Mouse (Mus musculus): Measurements from ENCODE around the gene Gm17555. TPM values are rescaled to one million over a fixed set of nuclear protein-coding genes. Genes with fewer than 3 reads are reported as not detected.
A peak's percentile ranks its signal among the peaks of the same experiment; 100 is the strongest.

The Gm17555 gene
- polyA plus RNA-seq, 1 experiment from 2014 or later: not detected

DNA sequence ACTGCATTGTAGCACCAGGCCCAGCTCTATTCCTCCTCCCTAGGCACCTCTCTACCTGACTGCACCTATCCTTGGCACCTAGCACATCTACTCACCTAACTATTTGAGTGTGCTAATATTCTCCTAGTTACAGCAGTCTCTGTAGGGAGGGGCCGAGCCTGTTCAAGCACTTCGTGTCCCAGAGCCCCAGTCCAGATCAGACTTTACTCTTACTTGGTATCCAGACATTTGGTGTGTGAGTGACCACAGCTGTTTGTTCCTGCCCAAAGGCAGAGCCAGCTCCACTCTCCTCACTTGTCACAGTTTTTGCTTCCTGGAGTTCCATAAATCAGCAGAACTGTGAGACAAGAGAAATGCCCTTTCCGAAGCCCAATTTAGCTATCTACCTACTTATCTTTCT is 15.9 kb upstream of the Gm17555 start:
- no peak for ATAC-seq (ENCODE audit: low FRiP score, low TSS enrichment)
- DNase-seq: no peak
- no peaks in the 10 kb centered on the region for H3K36me3 ChIP-seq (ENCODE audit: control insufficient read depth, insufficient read depth, low read length)
- WGBS: 89% methylated on average over 3 of the region's 3 CpGs
- H3K4me3 ChIP-seq (replicated peaks; ENCODE audit: low read depth, low read length): no peak overlapping the region
- no peaks in the 10 kb centered on the region for H3K9me3 ChIP-seq (ENCODE audit: control insufficient read depth, low read length)
- H3K9ac ChIP-seq (replicated peaks; ENCODE audit: low read length): no peak overlapping the region
- no peaks in the 10 kb centered on the region for H3K27me3 ChIP-seq (ENCODE audit: control insufficient read depth, insufficient read depth, low read length)
- H3K4me1 ChIP-seq (ENCODE audit: control insufficient read depth, insufficient read depth, low read length): no peaks in the 10 kb centered on the region
- H3K27ac ChIP-seq (replicated peaks; ENCODE audit: low read depth, low read length): no peak overlapping the region
- H3K4me2 ChIP-seq (ENCODE audit: low read length): no peak overlapping the region

DNA sequence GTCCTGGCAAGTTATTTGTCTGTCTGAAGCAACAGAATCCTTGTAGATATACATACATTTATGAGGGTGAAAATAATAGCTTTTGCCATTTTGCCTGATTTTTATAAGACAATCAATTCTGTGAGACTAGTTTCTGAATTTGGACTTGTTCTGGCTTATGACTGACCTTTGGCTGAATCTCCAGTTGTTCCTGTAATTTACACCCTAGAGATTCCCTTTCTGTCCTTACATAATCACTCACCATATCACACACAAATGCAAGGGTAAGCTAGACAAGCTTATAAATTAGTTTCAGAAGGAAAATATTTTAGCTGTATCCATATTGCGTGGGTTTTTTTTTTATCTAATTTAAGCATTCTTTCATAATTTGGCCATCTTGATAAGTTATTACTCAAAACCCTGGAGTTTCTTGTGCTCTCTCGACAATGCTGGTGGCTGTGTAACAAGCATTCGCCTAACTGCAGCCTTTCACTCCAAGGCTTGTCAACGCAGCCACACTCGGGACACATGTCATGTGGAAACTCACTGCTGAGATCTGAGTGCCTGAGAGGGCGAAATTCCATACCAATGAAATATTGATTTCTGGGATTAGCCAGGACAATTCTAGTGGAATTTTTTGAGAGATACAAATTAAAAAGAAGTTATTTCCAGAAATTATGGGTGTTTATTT is 3.8 kb upstream of the Gm17555 start:
- Histone ChIP-seq H3K36me3 (ENCODE audit: control insufficient read depth, insufficient read depth, low read length) (no peaks in the 10 kb centered on the region), H3K4me3 (replicated peaks; ENCODE audit: low read depth, low read length) (no peak overlapping the region), H3K4me1 (ENCODE audit: control insufficient read depth, insufficient read depth, low read length) (no peaks in the 10 kb centered on the region), H3K9ac (replicated peaks; ENCODE audit: low read length) (no peak overlapping the region), H3K27ac (replicated peaks; ENCODE audit: low read depth, low read length) (no peak overlapping the region), H3K4me2 (ENCODE audit: low read length) (no peak overlapping the region), H3K9me3 (ENCODE audit: control insufficient read depth, low read length) (no peaks in the 10 kb centered on the region), H3K27me3 (ENCODE audit: control insufficient read depth, insufficient read depth, low read length) (no peaks in the 10 kb centered on the region)
- ATAC-seq (ENCODE audit: low FRiP score, low TSS enrichment): no peak
- 87% methylated on average over 6 of the region's 6 CpGs for WGBS
- no peak for DNase-seq

DNA sequence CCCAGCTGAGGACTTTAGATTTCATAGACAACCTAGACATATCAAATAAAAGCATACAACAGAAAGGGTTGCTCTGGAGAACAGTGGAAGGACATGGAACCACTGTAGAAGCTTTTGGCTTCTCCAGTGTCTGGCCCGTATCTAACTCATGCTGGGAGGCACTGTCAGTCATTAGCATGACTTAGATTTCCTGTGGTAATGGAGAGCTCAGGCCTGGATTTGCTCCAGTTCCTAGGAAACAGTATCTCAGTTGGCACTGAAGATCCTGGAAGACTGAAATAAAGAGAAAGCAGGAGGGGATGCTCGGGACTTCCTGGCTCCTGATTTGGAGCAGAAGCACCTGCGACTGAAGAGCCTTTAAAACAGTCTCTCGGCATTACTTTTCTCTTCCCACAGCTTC is 12.7 kb downstream of the Gm17555 start:
- no peak overlapping the region for H3K4me3 ChIP-seq (replicated peaks; ENCODE audit: low read depth, low read length)
- H3K9ac ChIP-seq (replicated peaks; ENCODE audit: low read length): no peak overlapping the region
- ATAC-seq (ENCODE audit: low FRiP score, low TSS enrichment) (no peak), DNase-seq (no peak)
- no peak overlapping the region for H3K27ac ChIP-seq (replicated peaks; ENCODE audit: low read depth, low read length)
- H3K4me2 ChIP-seq (ENCODE audit: low read length): no peak overlapping the region
- H3K9me3 ChIP-seq (ENCODE audit: control insufficient read depth, low read length): no peaks in the 10 kb centered on the region
- no peaks in the 10 kb centered on the region for H3K27me3 ChIP-seq (ENCODE audit: control insufficient read depth, insufficient read depth, low read length)
- WGBS: 61% methylated on average over 4 of the region's 4 CpGs
- H3K4me1 ChIP-seq (ENCODE audit: control insufficient read depth, insufficient read depth, low read length): no peaks in the 10 kb centered on the region
- H3K36me3 ChIP-seq (ENCODE audit: control insufficient read depth, insufficient read depth, low read length): no peaks in the 10 kb centered on the region

DNA sequence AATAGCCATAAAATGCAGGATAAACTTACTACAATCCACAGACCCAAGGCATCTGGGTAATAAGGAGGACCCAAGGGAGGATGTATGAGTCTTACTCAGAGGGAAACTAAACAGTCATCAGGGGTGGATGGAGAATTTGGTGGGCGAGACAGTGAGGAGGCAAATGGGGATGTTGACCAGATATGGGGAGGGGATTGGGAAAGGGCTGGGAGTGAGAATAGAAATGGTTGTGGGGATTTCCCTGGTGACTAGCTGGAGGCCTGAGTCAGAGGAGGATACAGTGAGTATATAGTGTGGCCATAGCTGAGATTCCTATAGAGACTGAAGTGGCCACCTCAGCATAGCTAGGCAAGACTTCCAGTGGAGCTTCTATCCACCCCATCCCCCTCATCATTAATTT is 16.8 kb downstream of the Gm17555 start:
- no peak for ATAC-seq (ENCODE audit: low FRiP score, low TSS enrichment)
- H3K4me2 ChIP-seq (ENCODE audit: low read length): no peak overlapping the region
- no peak for DNase-seq
- H3K4me3 ChIP-seq (replicated peaks; ENCODE audit: low read depth, low read length): no peak overlapping the region
- no peaks in the 10 kb centered on the region for H3K36me3 ChIP-seq (ENCODE audit: control insufficient read depth, insufficient read depth, low read length)
- 85% methylated on average over 1 of the region's 1 CpGs for WGBS
- no peak overlapping the region for H3K27ac ChIP-seq (replicated peaks; ENCODE audit: low read depth, low read length)
- H3K9me3 ChIP-seq (ENCODE audit: control insufficient read depth, low read length): no peaks in the 10 kb centered on the region
- H3K4me1 ChIP-seq (ENCODE audit: control insufficient read depth, insufficient read depth, low read length): no peaks in the 10 kb centered on the region
- no peaks in the 10 kb centered on the region for H3K27me3 ChIP-seq (ENCODE audit: control insufficient read depth, insufficient read depth, low read length)
- no peak overlapping the region for H3K9ac ChIP-seq (replicated peaks; ENCODE audit: low read length)

DNA sequence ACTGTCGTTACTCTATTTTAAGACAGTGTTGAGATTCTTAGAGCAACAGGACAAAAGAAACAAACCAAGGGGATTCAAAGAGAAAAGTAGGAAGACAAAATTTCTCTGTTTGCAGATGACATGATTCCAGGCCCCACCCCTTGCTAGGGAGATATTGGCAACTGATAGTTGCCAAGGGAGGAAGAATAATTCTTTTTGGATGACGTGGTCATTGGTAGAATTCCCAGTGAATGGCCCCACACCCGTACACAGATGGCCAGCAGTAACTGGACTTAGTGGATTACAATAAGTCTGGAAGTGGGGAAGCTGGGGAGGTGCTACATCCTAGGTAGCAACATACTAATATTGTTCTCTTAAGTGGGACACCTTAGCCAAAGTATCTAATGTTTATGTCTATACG is 22.0 kb downstream of the Gm17555 start:
- DNase-seq (no peak), ATAC-seq (ENCODE audit: low FRiP score, low TSS enrichment) (no peak)

DNA sequence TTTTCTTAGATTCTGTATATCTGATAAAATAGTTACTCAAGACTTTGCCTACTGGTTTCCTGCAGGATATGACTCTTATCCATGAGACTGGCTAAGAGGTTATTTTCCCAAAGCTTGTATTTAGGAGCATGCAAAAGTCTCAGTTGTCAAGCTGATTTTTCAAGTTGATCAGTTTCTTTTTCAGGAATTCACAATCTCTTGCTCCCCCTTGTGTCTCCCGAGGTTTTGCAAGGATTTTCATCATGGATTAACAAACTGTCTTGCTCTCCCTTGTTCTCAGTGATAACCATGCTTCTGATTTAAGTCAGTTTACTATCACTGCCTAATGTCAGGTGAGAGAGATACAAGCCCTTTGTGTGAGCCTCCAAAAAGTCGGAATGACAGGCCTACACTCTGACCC is 30.5 kb downstream of the Gm17555 start:
- WGBS: 42% methylated on average over 2 of the region's 2 CpGs
- peak; percentile 41 for DNase-seq
- H3K9ac ChIP-seq (replicated peaks; ENCODE audit: low read length): no peak overlapping the region

More for the DNA sequence above, 22.0 kb downstream of the Gm17555 start:
- Histone ChIP-seq H3K4me1 (ENCODE audit: control insufficient read depth, insufficient read depth, low read length) (no peaks in the 10 kb centered on the region), H3K36me3 (ENCODE audit: control insufficient read depth, insufficient read depth, low read length) (no peaks in the 10 kb centered on the region), H3K27me3 (ENCODE audit: control insufficient read depth, insufficient read depth, low read length) (no peaks in the 10 kb centered on the region), H3K4me3 (replicated peaks; ENCODE audit: low read depth, low read length) (no peak overlapping the region), H3K9me3 (ENCODE audit: control insufficient read depth, low read length) (no peaks in the 10 kb centered on the region), H3K27ac (replicated peaks; ENCODE audit: low read depth, low read length) (no peak overlapping the region), H3K9ac (replicated peaks; ENCODE audit: low read length) (no peak overlapping the region), H3K4me2 (ENCODE audit: low read length) (no peak overlapping the region)
- WGBS: 94% methylated on average over 4 of the region's 4 CpGs

DNA sequence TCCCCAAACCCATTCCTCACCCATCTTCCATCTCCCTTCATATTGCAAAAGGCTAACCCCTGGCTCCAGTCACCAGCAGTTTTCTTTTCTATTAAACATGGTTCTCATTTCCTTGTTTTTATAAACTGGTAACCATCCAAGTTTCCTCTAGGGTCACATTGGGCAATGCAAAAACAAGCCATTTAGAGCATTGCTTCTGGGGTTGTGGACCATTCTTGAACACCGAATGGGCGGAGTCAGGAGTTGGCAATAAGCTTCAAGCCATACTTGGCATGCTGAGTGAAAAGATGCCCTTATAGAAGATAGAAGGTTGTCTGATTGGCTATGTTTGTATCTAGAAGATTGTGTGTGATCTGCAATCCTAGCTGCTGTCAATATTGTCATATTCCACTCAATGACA is 33.6 kb downstream of the Gm17555 start:
- no peaks in the 10 kb centered on the region for H3K27me3 ChIP-seq (ENCODE audit: control insufficient read depth, insufficient read depth, low read length)
- 92% methylated on average over 2 of the region's 2 CpGs for WGBS
- ATAC-seq (ENCODE audit: low FRiP score, low TSS enrichment): no peak
- no peak for DNase-seq
- no peaks in the 10 kb centered on the region for H3K9me3 ChIP-seq (ENCODE audit: control insufficient read depth, low read length)
- H3K4me3 ChIP-seq (replicated peaks; ENCODE audit: low read depth, low read length): no peak overlapping the region
- no peak overlapping the region for H3K27ac ChIP-seq (replicated peaks; ENCODE audit: low read depth, low read length)
- no peaks in the 10 kb centered on the region for H3K36me3 ChIP-seq (ENCODE audit: control insufficient read depth, insufficient read depth, low read length)
- no peak overlapping the region for H3K4me2 ChIP-seq (ENCODE audit: low read length)
- H3K4me1 ChIP-seq (ENCODE audit: control insufficient read depth, insufficient read depth, low read length): no peaks in the 10 kb centered on the region
- H3K9ac ChIP-seq (replicated peaks; ENCODE audit: low read length): no peak overlapping the region

More for the DNA sequence above, 30.5 kb downstream of the Gm17555 start:
- no peak overlapping the region for H3K4me3 ChIP-seq (replicated peaks; ENCODE audit: low read depth, low read length)
- no peak overlapping the region for H3K27ac ChIP-seq (replicated peaks; ENCODE audit: low read depth, low read length)
- H3K4me1 ChIP-seq (ENCODE audit: control insufficient read depth, insufficient read depth, low read length): no peaks in the 10 kb centered on the region
- no peaks in the 10 kb centered on the region for H3K27me3 ChIP-seq (ENCODE audit: control insufficient read depth, insufficient read depth, low read length)
- no peak for ATAC-seq (ENCODE audit: low FRiP score, low TSS enrichment)
- no peaks in the 10 kb centered on the region for H3K36me3 ChIP-seq (ENCODE audit: control insufficient read depth, insufficient read depth, low read length)
- H3K9me3 ChIP-seq (ENCODE audit: control insufficient read depth, low read length): no peaks in the 10 kb centered on the region
- no peak overlapping the region for H3K4me2 ChIP-seq (ENCODE audit: low read length)

DNA sequence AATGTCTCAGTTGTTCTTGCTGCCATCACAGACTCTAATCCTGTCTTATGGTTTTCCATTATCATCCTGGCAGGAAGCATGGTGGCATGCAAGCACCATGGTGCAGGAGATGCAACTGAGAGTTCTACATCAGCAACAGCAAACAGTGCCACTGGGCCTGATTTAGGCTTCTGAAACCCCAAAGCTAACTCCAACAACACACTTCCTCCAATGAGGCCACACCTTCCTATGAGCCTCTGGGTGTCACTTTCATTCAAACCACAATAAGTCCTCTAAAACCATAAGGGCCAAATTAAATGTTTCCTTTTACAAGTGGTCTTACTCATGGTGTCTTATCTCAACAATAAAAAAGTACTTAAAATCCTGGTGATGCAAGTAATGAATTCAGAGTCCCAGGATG is 37.3 kb downstream of the Gm17555 start:
- Histone ChIP-seq H3K9ac (replicated peaks; ENCODE audit: low read length) (no peak overlapping the region), H3K36me3 (ENCODE audit: control insufficient read depth, insufficient read depth, low read length) (no peaks in the 10 kb centered on the region), H3K27ac (replicated peaks; ENCODE audit: low read depth, low read length) (no peak overlapping the region), H3K4me2 (ENCODE audit: low read length) (no peak overlapping the region), H3K4me1 (ENCODE audit: control insufficient read depth, insufficient read depth, low read length) (no peaks in the 10 kb centered on the region), H3K27me3 (ENCODE audit: control insufficient read depth, insufficient read depth, low read length) (no peaks in the 10 kb centered on the region), H3K9me3 (ENCODE audit: control insufficient read depth, low read length) (no peaks in the 10 kb centered on the region), H3K4me3 (replicated peaks; ENCODE audit: low read depth, low read length) (no peak overlapping the region)
- DNase-seq (no peak), ATAC-seq (ENCODE audit: low FRiP score, low TSS enrichment) (no peak)
